Mouse (Mus musculus) lung, embryonic 16.5 days (tissue): ENCODE results near the gene Zfp420. TPM values are rescaled to one million over a fixed set of nuclear protein-coding genes. Genes with fewer than 3 reads are reported as not detected.

Source experiments
- ATAC-seq: fragments of 200-750 bp; cut with Nextera tagmentation; 2 replicates; pipeline ENCODE4 v1.8.0; 2017; ENCODE audit warnings: low read depth, mild to moderate bottlenecking, moderate library complexity
- H3K27ac ChIP-seq: fragments of 300-500 bp; sonication (generic); 2 replicates; pipeline ENCODE4 v1.5.1; 2014; ENCODE audit warnings: mild to moderate bottlenecking, control low read depth, low read length
- H3K27me3 ChIP-seq: fragments of 300-500 bp; sonication (generic); 2 replicates; pipeline ENCODE4 v1.6.1; 2014; ENCODE audit warnings: low read depth, low read length, mixed read lengths; ENCODE audit not compliant: control insufficient read depth, insufficient read depth
- H3K36me3 ChIP-seq: fragments of 300-500 bp; sonication (generic); 2 replicates; pipeline ENCODE4 v1.6.1; 2014; ENCODE audit warnings: low read length; ENCODE audit not compliant: control insufficient read depth, insufficient read depth
- H3K4me1 ChIP-seq: fragments of 300-500 bp; sonication (generic); replicated peaks from 2 replicates; pipeline ENCODE4 v1.6.1; 2014; ENCODE audit warnings: low read length, mixed read lengths; ENCODE audit not compliant: control insufficient read depth, insufficient read depth
- H3K4me2 ChIP-seq: fragments of 300-500 bp; sonication (generic); 2 replicates; pipeline ENCODE4 v1.6.1; 2014; ENCODE audit warnings: low read depth, low read length, control low read depth
- H3K4me3 ChIP-seq: fragments of 300-500 bp; sonication (generic); 2 replicates; pipeline ENCODE4 v1.5.1; 2014; ENCODE audit warnings: mild to moderate bottlenecking, low read length, control low read depth
- H3K9ac ChIP-seq: fragments of 300-500 bp; sonication (generic); 2 replicates; pipeline ENCODE4 v1.6.1; 2014; ENCODE audit warnings: low read length, control low read depth
- H3K9me3 ChIP-seq: fragments of 300-500 bp; sonication (generic); 2 replicates; pipeline ENCODE4 v1.6.1; 2016; ENCODE audit warnings: low read length; ENCODE audit not compliant: control insufficient read depth
- WGBS: fragments of 180-500 bp; shearing (Covaris S2); extraction: QIAGEN DNeasy Blood & Tissue Kit; methylation state at CpG from one replicate; pipeline ENCODE4 v1.1.7; 2014; 5-methylcytosine and 5-hydroxymethylcytosine counted together
- polyA plus RNA-seq: library from polyadenylated mRNA; unstranded; fragments of >200 nt; fragmentation: Nextera tagmentation; extraction: Ambion mirVana; gene quantifications from 2 replicates; pipeline ENCODE4 v1.2.1, GENCODE M21; 2015

Gene Zfp420
- polyA plus RNA-seq: 6.7 and 8.2 TPM in 2 replicates

GRCm38 (mm10) chr7:29859532-29860517 is at the start of gene Zfp420:
Gene Zfp420, plus strand, starts transcription at chr7:29859979.
- H3K9me3 ChIP-seq: peaks cover 4% of the 10 kb centered on the region; the same call in 1 of the 2 replicates
- H3K4me1 ChIP-seq: peaks cover 5% of the 10 kb centered on the region
- no peak within 1 kb of the TSS for H3K27ac ChIP-seq
- 3% methylated on average over 32 of the region's 32 CpGs for WGBS
- H3K9ac ChIP-seq: peak within 1 kb of the TSS; percentile 75
- H3K27me3 ChIP-seq: no peaks in the 10 kb centered on the region
- H3K4me3 ChIP-seq: peak within 1 kb of the TSS; percentile 76
- peak within 1 kb of the TSS; percentile 91 for H3K4me2 ChIP-seq
- peak; percentile 98 for ATAC-seq
- peaks cover 4% of the 10 kb centered on the region; the same call in 1 of the 2 replicates for H3K36me3 ChIP-seq

- no peak overlapping the region for H3K4me3 ChIP-seq
- no peak overlapping the region for H3K4me2 ChIP-seq
- no peaks in the 10 kb centered on the region for H3K36me3 ChIP-seq
- H3K9me3 ChIP-seq: no peaks in the 10 kb centered on the region; the same call in 1 of the 2 replicates
- no peak for ATAC-seq
- H3K4me1 ChIP-seq: peaks cover 15% of the 10 kb centered on the region
- no peaks in the 10 kb centered on the region for H3K27me3 ChIP-seq
- H3K9ac ChIP-seq: no peak overlapping the region
- H3K27ac ChIP-seq: no peak overlapping the region
- 95% methylated on average over 1 of the region's 1 CpGs for WGBS
Measured at GRCm38 (mm10) chr7:29812244-29812643, 47.5 kb upstream of the Zfp420 start.

DNA sequence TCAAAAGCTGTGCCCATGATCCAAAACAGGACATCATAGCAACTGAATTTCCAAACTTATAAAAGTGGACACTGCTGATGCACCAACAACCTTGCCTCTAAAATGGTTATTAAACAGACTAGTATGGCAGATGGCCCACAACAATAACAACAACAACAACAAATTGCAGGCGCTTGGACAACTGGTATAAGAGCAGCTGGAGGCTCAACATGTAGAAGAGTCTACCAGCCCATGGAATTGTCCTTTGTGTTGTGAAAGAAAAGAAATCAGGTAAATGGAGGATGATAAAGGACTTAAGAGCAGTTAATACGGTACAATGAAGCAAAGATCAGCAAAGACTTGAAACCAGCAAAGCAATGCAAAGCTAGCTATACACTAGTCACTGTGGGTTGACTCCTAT is 45.4 kb upstream of the Zfp420 start:
- no peak for ATAC-seq
- H3K9me3 ChIP-seq: no peaks in the 10 kb centered on the region
- H3K27ac ChIP-seq: no peak overlapping the region
- H3K4me3 ChIP-seq: no peak overlapping the region
- H3K9ac ChIP-seq: no peak overlapping the region
- H3K36me3 ChIP-seq: no peaks in the 10 kb centered on the region
- H3K4me2 ChIP-seq: no peak overlapping the region
- peaks cover 21% of the 10 kb centered on the region for H3K4me1 ChIP-seq
- WGBS: 85% methylated on average over 2 of the region's 2 CpGs
- no peaks in the 10 kb centered on the region for H3K27me3 ChIP-seq

- Histone ChIP-seq H3K4me2 (peak overlapping the region; percentile 75), H3K9ac (peak overlapping the region; percentile 74), H3K36me3 (no peaks in the 10 kb centered on the region), H3K9me3 (no peaks in the 10 kb centered on the region), H3K27me3 (no peaks in the 10 kb centered on the region), H3K4me1 (peaks cover 24% of the 10 kb centered on the region), H3K27ac (peak overlapping the region; percentile 43), H3K4me3 (peak overlapping the region; percentile 83)
- WGBS: 3% methylated on average over 12 of the region's 12 CpGs
- peak; percentile 15 for ATAC-seq
Measured at GRCm38 (mm10) chr7:29815061-29815784, 44.6 kb upstream of the Zfp420 start.

GRCm38 (mm10) chr7:29815910-29816429 is 43.8 kb upstream of the Zfp420 start, which contains the start of gene Zfp790:
Gene Zfp790, plus strand, starts transcription at chr7:29816114.
- Histone ChIP-seq H3K27me3 (no peaks in the 10 kb centered on the region), H3K4me1 (peaks cover 24% of the 10 kb centered on the region), H3K36me3 (no peaks in the 10 kb centered on the region), H3K27ac (peak within 1 kb of the TSS; percentile 96), H3K4me2 (peak within 1 kb of the TSS; percentile 75), H3K9ac (peak within 1 kb of the TSS; percentile 83), H3K4me3 (peak within 1 kb of the TSS; percentile 83), H3K9me3 (no peaks in the 10 kb centered on the region)
- ATAC-seq: peak; percentile 95
- under 1% methylated on average over 26 of the region's 26 CpGs for WGBS

DNA sequence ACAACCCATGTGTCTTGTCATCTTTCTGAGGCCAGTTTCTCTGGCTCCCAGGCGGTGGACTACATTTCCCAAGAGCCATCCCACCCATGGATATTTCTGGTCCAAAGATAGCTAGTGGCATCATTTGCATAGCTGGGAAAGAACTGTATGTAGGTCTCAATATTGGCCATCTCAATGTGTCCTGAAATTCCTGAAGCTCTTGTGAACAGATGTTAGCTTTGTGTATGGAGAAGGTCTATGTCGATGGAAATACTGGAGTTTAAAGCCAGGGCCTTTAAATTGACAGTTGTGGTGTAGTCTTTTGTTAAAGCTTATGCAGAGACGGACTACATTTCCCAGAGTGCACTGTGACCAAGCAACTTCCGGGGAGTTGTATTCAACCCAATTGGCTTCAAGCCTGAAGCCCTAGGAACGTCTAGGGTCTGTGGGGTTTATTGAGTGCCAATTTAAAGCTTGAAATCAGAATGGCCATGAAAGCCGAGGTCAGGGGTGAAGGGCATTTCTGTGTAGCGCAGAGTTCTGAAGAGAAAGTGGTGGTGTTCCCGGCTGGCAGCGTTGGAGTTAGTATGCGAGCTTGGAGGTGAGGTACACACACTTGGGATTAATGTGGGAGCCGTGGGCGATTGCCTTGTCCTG is 41.0 kb upstream of the Zfp420 start:
- Histone ChIP-seq H3K9me3 (no peaks in the 10 kb centered on the region), H3K27ac (peak overlapping the region; percentile 32; the same call in 1 of the 2 replicates), H3K27me3 (no peaks in the 10 kb centered on the region), H3K4me3 (peak overlapping the region; percentile 67), H3K4me2 (peak overlapping the region; percentile 67), H3K9ac (peak overlapping the region; percentile 75), H3K4me1 (peaks cover 24% of the 10 kb centered on the region), H3K36me3 (no peaks in the 10 kb centered on the region)
- peak; percentile 64 for ATAC-seq
- 4% methylated on average over 12 of the region's 12 CpGs for WGBS

DNA sequence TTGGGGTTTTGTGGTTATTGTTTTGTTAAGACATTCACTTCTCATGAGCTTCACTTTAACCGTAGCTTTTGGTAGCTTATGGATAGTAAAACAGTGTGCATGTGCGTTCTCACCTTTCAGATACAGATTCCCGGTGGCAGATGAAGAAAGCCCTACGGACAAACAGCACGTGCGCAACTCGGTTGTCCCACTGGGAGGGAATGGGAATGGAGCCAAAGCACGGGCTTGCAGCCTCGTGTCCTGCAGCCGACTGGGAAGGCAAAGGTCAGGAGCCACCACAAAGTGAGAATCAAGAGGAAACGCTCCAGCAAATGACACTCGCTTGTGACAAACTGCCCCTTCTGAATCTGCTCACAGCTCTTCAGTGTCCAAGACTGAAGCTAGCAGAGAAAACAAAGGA is 31.8 kb upstream of the Zfp420 start:
- Histone ChIP-seq H3K9me3 (peaks cover 6% of the 10 kb centered on the region; the same call in 1 of the 2 replicates), H3K9ac (no peak overlapping the region), H3K36me3 (peaks cover 47% of the 10 kb centered on the region), H3K4me1 (no peaks in the 10 kb centered on the region), H3K4me2 (no peak overlapping the region), H3K4me3 (no peak overlapping the region), H3K27me3 (no peaks in the 10 kb centered on the region), H3K27ac (no peak overlapping the region)
- no peak for ATAC-seq
- WGBS: 82% methylated on average over 12 of the region's 12 CpGs

GRCm38 (mm10) chr7:29829804-29830203 is 30.0 kb upstream of the Zfp420 start:
- Histone ChIP-seq H3K4me3 (no peak overlapping the region), H3K36me3 (peaks cover 47% of the 10 kb centered on the region), H3K4me1 (no peaks in the 10 kb centered on the region), H3K9me3 (peaks cover 6% of the 10 kb centered on the region; the same call in 1 of the 2 replicates), H3K9ac (no peak overlapping the region), H3K4me2 (no peak overlapping the region), H3K27me3 (no peaks in the 10 kb centered on the region), H3K27ac (no peak overlapping the region)
- WGBS: 68% methylated on average over 12 of the region's 12 CpGs
- no peak for ATAC-seq
